Mouse (Mus musculus) adrenal gland, adult 2 months (tissue): ENCODE measurements around the gene Zfp473. TPM values are rescaled to one million over a fixed set of nuclear protein-coding genes. Genes with fewer than 3 reads are reported as not detected.
"Not testable (repeated sequence)": the region's sequence is repeated elsewhere in the genome, so short reads cannot be mapped to it uniquely, and the experiment has no call there.

Experiments used
- DNase-seq: peaks from one replicate; pipeline ENCODE4 v3.0.0; 2021
- long read RNA-seq: library from polyadenylated mRNA; stranded (forward); transcript quantifications from one replicate; pipeline ENCODE4 v2.0.0, GENCODE M21; 2021
- polyA plus RNA-seq: library from polyadenylated mRNA; depleted of rRNA; stranded (reverse); fragments of >200 nt; gene quantifications from 2 replicates; pipeline ENCODE4 v1.2.3, GENCODE M21; 2012; rRNA removed
- total RNA-seq, 2 experiments: library from RNA; stranded (reverse); gene quantifications; 2 replicates each; pipeline ENCODE4 v1.2.3; 2021

Gene Zfp473
- total RNA-seq (under 1 TPM; 0.41 to 0.43 TPM), polyA plus RNA-seq (0.01 and 0.07 TPM in 2 replicates)
- long read RNA-seq = 0 reads

- DNase-seq = not testable (repeated sequence)
Measured at GRCm38 (mm10) chr7:44750950-44751349, at the start of gene Zfp473. TSS of gene Zfp473 (minus strand) at chr7:44751050.

GRCm38 (mm10) chr7:44792781-44793180, 41.9 kb upstream of the Zfp473 start:
- DNase-seq = no peak

GRCm38 (mm10) chr7:44790066-44790465, 39.2 kb upstream of the Zfp473 start:
- no peak for DNase-seq

- no peak for DNase-seq
Measured at GRCm38 (mm10) chr7:44789531-44789930, 38.7 kb upstream of the Zfp473 start.

- DNase-seq = no peak
Measured at GRCm38 (mm10) chr7:44780101-44780500, 29.3 kb upstream of the Zfp473 start.

GRCm38 (mm10) chr7:44776849-44777498, 26.1 kb upstream of the Zfp473 start:
- no peak for DNase-seq

- no peak for DNase-seq
Measured at GRCm38 (mm10) chr7:44772591-44773204, 21.8 kb upstream of the Zfp473 start.

- peak; percentile 59 for DNase-seq
Measured at GRCm38 (mm10) chr7:44770046-44770578, 19.3 kb upstream of the Zfp473 start.

- DNase-seq = no peak
Measured at GRCm38 (mm10) chr7:44768129-44768528, 17.3 kb upstream of the Zfp473 start.

- DNase-seq = no peak
Measured at GRCm38 (mm10) chr7:44760366-44760765, 9.5 kb upstream of the Zfp473 start.

GRCm38 (mm10) chr7:44757164-44757563, 6.3 kb upstream of the Zfp473 start:
- DNase-seq = no peak

GRCm38 (mm10) chr7:44748101-44749044, 2.5 kb downstream of the Zfp473 start, which contains the start of gene Vrk3:
TSS of gene Vrk3 (plus strand) at chr7:44748413.
- DNase-seq = peak; percentile 96

GRCm38 (mm10) chr7:44747115-44747514, 3.7 kb downstream of the Zfp473 start:
- DNase-seq = no peak

GRCm38 (mm10) chr7:44745076-44745475, 5.8 kb downstream of the Zfp473 start:
- DNase-seq = peak; percentile 86

GRCm38 (mm10) chr7:44744270-44744669, 6.6 kb downstream of the Zfp473 start:
- no peak for DNase-seq

- DNase-seq = no peak
Measured at GRCm38 (mm10) chr7:44741361-44741760, 9.5 kb downstream of the Zfp473 start.

GRCm38 (mm10) chr7:44733723-44734122, 17.1 kb downstream of the Zfp473 start:
- no peak for DNase-seq

- DNase-seq = no peak
Measured at GRCm38 (mm10) chr7:44728082-44728975, 22.5 kb downstream of the Zfp473 start.

GRCm38 (mm10) chr7:44727151-44727550, 23.7 kb downstream of the Zfp473 start:
- DNase-seq = no peak

- no peak for DNase-seq
Measured at GRCm38 (mm10) chr7:44726343-44726742, 24.5 kb downstream of the Zfp473 start.

- DNase-seq = no peak
Measured at GRCm38 (mm10) chr7:44724316-44724715, 26.5 kb downstream of the Zfp473 start.
